Mouse (Mus musculus): ENCODE measurements around the gene Hist1h2bj. TPM values are rescaled to one million over a fixed set of nuclear protein-coding genes. Genes with fewer than 3 reads are reported as not detected.
A peak's percentile ranks its signal among the peaks of the same experiment; 100 is the strongest.

The Hist1h2bj gene
- polyA plus RNA-seq, 1 experiment from 2014 or later = not detected

DNA sequence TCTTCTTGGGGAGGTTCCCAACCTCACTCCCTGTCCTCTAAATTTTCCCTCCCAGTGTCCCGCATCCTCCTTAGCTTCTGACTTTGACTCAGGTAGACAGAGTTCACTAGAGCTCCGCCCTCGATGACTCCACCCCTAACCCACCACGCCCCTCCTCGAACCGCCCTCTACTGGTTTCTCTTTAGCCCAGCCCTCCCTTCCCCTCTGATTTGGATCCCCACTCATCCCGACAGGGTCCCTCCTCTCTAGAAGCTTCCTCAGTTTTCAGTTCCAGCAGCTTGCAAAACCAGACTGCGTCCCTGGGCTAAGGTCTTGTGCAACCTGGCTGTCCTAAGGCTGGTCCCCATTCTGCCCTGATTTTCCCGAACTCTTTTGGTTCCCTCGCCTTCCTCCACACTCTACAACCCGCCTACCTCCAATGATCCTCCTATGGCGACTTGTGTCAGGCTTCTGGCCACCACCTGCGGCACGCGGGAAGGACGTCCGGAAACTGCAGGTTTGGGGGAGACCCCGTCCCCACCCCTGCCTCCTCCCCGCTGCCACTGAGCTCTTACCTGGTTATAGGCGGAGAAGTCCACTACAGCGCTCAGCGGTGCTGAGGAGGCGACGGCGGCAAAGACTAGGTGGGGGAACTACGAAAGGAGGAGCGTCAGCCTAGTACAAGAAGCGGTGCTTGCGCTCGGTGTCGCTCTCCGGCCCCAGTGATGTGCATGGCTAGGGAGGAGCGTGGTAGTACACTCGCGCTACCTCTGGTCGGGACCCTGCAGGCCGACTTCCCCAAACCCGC is 36.5 kb upstream of the Hist1h2bj start:
- Histone ChIP-seq H3K79me2 (ENCODE audit: inconsistent target) (no peaks in the 10 kb centered on the region), H3K36me3 (ENCODE audit: inconsistent target) (no peaks in the 10 kb centered on the region), H3K4me3 (ENCODE audit: inconsistent target) (peak overlapping the region; percentile 45), H3K27ac (no peak overlapping the region)
- 4% methylated on average over 38 of the region's 38 CpGs for WGBS (ENCODE audit: missing documents)

- no peak overlapping the region; the same call in 1 of the 2 replicates for H3K4me3 ChIP-seq (ENCODE audit: inconsistent target)
- H3K36me3 ChIP-seq (ENCODE audit: inconsistent target) = no peaks in the 10 kb centered on the region
- no peaks in the 10 kb centered on the region for H3K79me2 ChIP-seq (ENCODE audit: inconsistent target)
- H3K27ac ChIP-seq = no peak overlapping the region
- 34% methylated on average over 18 of the region's 18 CpGs for WGBS (ENCODE audit: missing documents)
These were observed 35.9 kb upstream of the Hist1h2bj start for GRCm38 (mm10) chr13:22007121-22007510.

DNA sequence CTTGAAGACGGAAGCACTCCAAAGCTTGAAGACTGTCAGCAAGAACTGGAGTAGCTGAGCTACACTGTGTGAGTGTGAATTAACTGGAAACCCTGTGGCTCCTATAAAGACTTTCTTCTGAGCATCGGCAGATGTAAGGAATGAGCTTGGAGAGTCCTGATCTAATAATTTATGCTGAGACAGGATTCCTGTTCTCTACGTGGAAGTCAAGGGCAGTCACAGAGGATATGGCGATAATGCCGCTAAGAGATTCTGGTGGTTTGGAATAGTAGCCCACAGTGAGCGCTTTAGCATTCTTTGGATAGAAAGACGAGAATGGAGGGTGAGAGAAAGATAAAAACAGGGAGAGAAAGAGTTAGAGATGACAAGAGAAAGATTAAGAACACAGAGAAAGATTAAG is 35.1 kb upstream of the Hist1h2bj start:
- 81% methylated on average over 7 of the region's 7 CpGs for WGBS (ENCODE audit: missing documents)
- Histone ChIP-seq H3K79me2 (ENCODE audit: inconsistent target) (no peaks in the 10 kb centered on the region), H3K36me3 (ENCODE audit: inconsistent target) (no peaks in the 10 kb centered on the region), H3K27ac (no peak overlapping the region), H3K4me3 (ENCODE audit: inconsistent target) (no peak overlapping the region)

GRCm38 (mm10) chr13:22008707-22009106 is 34.3 kb upstream of the Hist1h2bj start:
- Histone ChIP-seq H3K36me3 (ENCODE audit: inconsistent target) (no peaks in the 10 kb centered on the region), H3K4me3 (ENCODE audit: inconsistent target) (no peak overlapping the region), H3K27ac (no peak overlapping the region), H3K79me2 (ENCODE audit: inconsistent target) (no peaks in the 10 kb centered on the region)
- 93% methylated on average over 3 of the region's 3 CpGs for WGBS (ENCODE audit: missing documents)

GRCm38 (mm10) chr13:22009642-22010041 is 33.4 kb upstream of the Hist1h2bj start, which contains the start of gene Prss16:
Gene Prss16 (minus strand): TSS chr13:22009742.
- 28% methylated on average over 5 of the region's 7 CpGs for WGBS (ENCODE audit: missing documents)
- Histone ChIP-seq H3K36me3 (ENCODE audit: inconsistent target) (no peaks in the 10 kb centered on the region), H3K4me3 (ENCODE audit: inconsistent target) (no peak within 1 kb of the TSS), H3K79me2 (ENCODE audit: inconsistent target) (no peaks in the 10 kb centered on the region), H3K27ac (no peak within 1 kb of the TSS)

- Histone ChIP-seq H3K36me3 (ENCODE audit: inconsistent target) (no peaks in the 10 kb centered on the region), H3K27ac (no peak overlapping the region), H3K4me3 (ENCODE audit: inconsistent target) (no peak overlapping the region), H3K79me2 (ENCODE audit: inconsistent target) (no peaks in the 10 kb centered on the region)
- 20% methylated on average over 13 of the region's 13 CpGs for whole genome bisulfite sequencing (ENCODE audit: missing documents)
These were observed 29.3 kb upstream of the Hist1h2bj start for GRCm38 (mm10) chr13:22013716-22014115.

GRCm38 (mm10) chr13:22014411-22014845 is 28.6 kb upstream of the Hist1h2bj start:
- WGBS (ENCODE audit: missing documents) = 24% methylated on average over 17 of the region's 17 CpGs
- no peak overlapping the region; the same call in 1 of the 2 replicates for H3K4me3 ChIP-seq (ENCODE audit: inconsistent target)
- H3K79me2 ChIP-seq (ENCODE audit: inconsistent target) = no peaks in the 10 kb centered on the region

DNA sequence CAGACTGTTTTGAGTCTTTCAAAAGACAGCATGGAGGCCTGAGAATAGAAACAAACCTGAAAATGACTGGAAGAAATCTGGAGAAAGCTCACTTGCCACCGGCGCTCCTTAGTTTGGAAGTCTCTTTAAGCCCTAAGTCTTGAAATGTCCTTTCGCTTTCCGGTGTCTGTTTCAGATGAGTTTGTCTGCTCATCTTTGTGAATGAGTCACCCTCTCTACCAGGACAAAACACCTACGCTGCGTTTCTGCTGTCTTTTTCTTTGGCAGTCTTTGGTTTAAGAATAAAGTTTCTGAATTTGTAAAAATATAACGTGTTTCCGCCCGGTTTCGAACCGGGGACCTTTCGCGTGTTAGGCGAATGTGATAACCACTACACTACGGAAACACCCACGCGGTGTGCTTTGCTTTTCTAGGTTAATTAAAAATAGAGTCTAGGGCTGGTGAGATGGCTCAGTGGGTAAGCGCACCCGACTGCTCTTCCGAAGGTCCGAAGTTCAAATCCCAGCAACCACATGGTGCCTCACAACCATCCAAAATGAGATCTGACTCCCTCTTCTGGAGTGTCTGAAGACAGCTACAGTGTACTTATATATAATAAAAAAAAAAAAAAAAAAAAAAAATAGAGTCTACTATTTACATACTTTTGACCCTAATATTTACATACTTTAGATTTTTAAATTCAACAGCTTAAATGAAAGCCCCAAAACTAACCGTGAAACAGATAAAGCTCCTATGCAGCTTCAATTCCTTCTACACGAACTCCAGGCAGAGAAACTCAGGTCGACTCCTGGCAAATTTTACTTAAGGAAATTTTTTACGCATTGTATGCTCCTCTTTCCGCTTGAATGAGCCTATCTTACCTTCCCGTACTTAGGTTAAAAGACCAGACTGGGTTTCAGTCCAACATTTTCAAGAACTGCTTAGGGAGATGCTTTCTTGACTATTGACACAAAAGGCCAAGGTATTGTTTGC is 27.2 kb upstream of the Hist1h2bj start:
- 18% methylated on average over 27 of the region's 27 CpGs for WGBS (ENCODE audit: missing documents)
- Histone ChIP-seq H3K4me3 (ENCODE audit: inconsistent target) (no peak overlapping the region), H3K79me2 (ENCODE audit: inconsistent target) (no peaks in the 10 kb centered on the region), H3K36me3 (ENCODE audit: inconsistent target) (no peaks in the 10 kb centered on the region), H3K27ac (no peak overlapping the region)

More at GRCm38 (mm10) chr13:22014411-22014845, 28.6 kb upstream of the Hist1h2bj start:
- H3K27ac ChIP-seq = no peak overlapping the region
- no peaks in the 10 kb centered on the region for H3K36me3 ChIP-seq (ENCODE audit: inconsistent target)

- Histone ChIP-seq H3K36me3 (ENCODE audit: inconsistent target) (no peaks in the 10 kb centered on the region), H3K27ac (no peak overlapping the region), H3K79me2 (ENCODE audit: inconsistent target) (no peaks in the 10 kb centered on the region), H3K4me3 (ENCODE audit: inconsistent target) (peak overlapping the region; percentile 70)
- WGBS (ENCODE audit: missing documents) = 10% methylated on average over 44 of the region's 44 CpGs
These were observed 22.8 kb upstream of the Hist1h2bj start for GRCm38 (mm10) chr13:22019934-22020835.

DNA sequence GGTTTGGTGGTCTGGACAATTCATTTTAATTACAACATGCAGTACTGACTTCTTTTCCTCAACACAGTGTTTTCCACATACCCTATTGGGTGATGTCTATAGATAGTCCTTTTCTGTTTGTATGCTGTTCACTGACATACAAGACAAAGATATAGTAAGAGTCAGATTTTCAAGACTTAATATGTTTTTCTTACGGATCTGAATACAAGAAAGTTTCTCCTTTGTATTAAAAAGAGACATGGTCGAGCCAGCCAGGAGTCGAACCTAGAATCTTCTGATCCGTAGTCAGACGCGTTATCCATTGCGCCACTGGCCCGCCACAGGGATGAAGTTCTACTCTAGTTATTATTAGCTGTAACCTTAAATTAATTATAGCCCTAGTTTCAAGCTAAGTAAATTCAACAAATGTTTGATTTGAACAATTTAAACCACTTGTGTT is 22.1 kb upstream of the Hist1h2bj start:
- WGBS (ENCODE audit: missing documents) = 0% methylated on average over 7 of the region's 8 CpGs
- no peaks in the 10 kb centered on the region for H3K79me2 ChIP-seq (ENCODE audit: inconsistent target)
- peak overlapping the region; percentile 24; the same call in 1 of the 2 replicates for H3K27ac ChIP-seq
- no peaks in the 10 kb centered on the region for H3K36me3 ChIP-seq (ENCODE audit: inconsistent target)
- H3K4me3 ChIP-seq (ENCODE audit: inconsistent target) = peak overlapping the region; percentile 70

GRCm38 (mm10) chr13:22021581-22021980 is 21.4 kb upstream of the Hist1h2bj start:
- WGBS (ENCODE audit: missing documents) = under 1% methylated on average over 11 of the region's 11 CpGs
- H3K27ac ChIP-seq = peak overlapping the region; percentile 24

DNA sequence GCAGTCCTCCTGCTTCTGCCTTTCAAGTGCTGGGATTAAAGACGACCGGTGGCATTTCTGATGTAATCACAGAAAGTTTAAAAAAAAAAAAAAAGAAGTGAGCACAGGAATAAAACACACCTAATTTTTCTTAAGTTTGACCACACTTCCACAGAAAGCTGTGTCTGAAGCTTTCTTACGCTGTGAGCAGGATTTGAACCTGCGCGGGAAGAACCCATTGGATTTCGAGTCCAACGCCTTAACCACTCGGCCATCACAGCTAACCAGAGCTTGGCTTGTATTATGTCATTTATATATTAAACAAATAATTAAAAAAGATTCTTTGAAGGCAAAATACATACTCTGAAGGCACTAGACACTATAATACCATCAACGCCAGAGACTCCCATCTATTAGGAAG is 20.8 kb upstream of the Hist1h2bj start:
- WGBS (ENCODE audit: missing documents) = 2% methylated on average over 9 of the region's 9 CpGs
- Histone ChIP-seq H3K79me2 (ENCODE audit: inconsistent target) (no peaks in the 10 kb centered on the region), H3K4me3 (ENCODE audit: inconsistent target) (peak overlapping the region; percentile 70), H3K27ac (peak overlapping the region; percentile 24), H3K36me3 (ENCODE audit: inconsistent target) (no peaks in the 10 kb centered on the region)

More at GRCm38 (mm10) chr13:22021581-22021980, 21.4 kb upstream of the Hist1h2bj start:
- Histone ChIP-seq H3K79me2 (ENCODE audit: inconsistent target) (no peaks in the 10 kb centered on the region), H3K36me3 (ENCODE audit: inconsistent target) (no peaks in the 10 kb centered on the region), H3K4me3 (ENCODE audit: inconsistent target) (peak overlapping the region; percentile 70)

DNA sequence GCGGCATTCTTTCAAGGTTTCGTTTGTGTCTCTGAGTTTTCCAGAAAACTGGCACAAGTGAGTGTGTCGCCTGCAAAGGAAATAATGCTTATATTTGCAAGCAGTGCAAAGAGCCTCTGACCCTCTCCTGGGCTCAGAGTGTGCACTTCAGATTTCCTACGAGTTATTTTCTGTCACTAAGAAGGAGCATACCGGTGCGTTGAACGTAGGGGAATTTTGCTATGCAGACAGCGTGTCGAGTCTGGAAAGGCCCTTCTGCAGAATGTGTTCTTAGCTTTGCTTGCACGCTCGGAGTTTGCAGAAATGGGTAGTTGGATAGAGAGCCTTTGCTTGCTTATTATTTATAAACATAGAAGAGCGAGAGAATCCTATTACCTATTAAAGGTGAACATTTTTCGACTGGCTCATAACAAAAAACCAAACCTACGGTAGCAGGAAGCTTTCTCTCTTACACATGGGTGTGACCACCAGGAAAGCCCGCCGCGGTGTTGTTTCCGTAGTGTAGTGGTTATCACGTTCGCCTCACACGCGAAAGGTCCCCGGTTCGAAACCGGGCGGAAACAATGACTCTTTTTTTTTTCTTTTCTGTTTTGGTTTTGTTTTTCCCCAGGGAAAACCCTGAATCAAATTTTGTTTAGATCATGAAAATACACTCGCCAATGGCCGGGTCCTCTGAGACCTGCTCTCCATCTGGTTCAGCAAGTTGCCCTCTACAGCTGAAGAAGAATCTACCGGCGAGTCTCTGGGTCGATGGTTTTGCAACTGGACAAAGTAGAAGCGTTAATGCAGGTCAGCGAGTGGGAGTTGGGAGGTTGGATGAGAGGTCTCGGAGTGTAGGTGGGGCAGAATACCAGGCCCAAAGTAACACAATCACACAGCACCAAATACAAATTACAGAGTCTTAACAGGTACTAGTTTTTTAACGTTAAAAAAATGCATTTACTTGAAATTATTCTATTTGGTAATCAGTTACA is 16.7 kb upstream of the Hist1h2bj start:
- WGBS (ENCODE audit: missing documents) = 6% methylated on average over 35 of the region's 35 CpGs
- Histone ChIP-seq H3K36me3 (ENCODE audit: inconsistent target) (no peaks in the 10 kb centered on the region), H3K27ac (no peak overlapping the region), H3K4me3 (ENCODE audit: inconsistent target) (peak overlapping the region; percentile 39), H3K79me2 (ENCODE audit: inconsistent target) (no peaks in the 10 kb centered on the region)
